Mouse (Mus musculus): ENCODE results near the gene Arhgap44. TPM values are rescaled to one million over a fixed set of nuclear protein-coding genes. Genes with fewer than 3 reads are reported as not detected.

Arhgap44 gene
- polyA plus RNA-seq, 1 experiment from 2014 or later = 7.2 TPM

GRCm38 (mm10) chr11:65022771-65023170 is 140.0 kb downstream of the Arhgap44 start:
- Histone ChIP-seq H3K27ac (ENCODE audit: low read depth, low read length) (no peak overlapping the region), H3K4me3 (ENCODE audit: low read length) (no peak overlapping the region), H3K4me2 (replicated peaks; ENCODE audit: low read depth, low read length) (no peak overlapping the region), H3K9me3 (ENCODE audit: control insufficient read depth, low read length) (no peaks in the 10 kb centered on the region), H3K4me1 (ENCODE audit: control insufficient read depth, insufficient read depth, low read length) (no peaks in the 10 kb centered on the region), H3K27me3 (ENCODE audit: control insufficient read depth, insufficient read depth, low read length) (no peaks in the 10 kb centered on the region), H3K9ac (ENCODE audit: low read depth, low read length) (no peak overlapping the region), H3K36me3 (ENCODE audit: control insufficient read depth, insufficient read depth, low read length) (0 out of 2 replicates have a peak, but pooled peaks cover 2% of the 10 kb centered on the region)
- 89% methylated on average over 11 of the region's 11 CpGs for WGBS
- no peak for ATAC-seq (ENCODE audit: low FRiP score, low TSS enrichment)

- Histone ChIP-seq H3K9ac (ENCODE audit: low read depth, low read length) (no peak overlapping the region), H3K4me1 (ENCODE audit: control insufficient read depth, insufficient read depth, low read length) (no peaks in the 10 kb centered on the region), H3K27me3 (ENCODE audit: control insufficient read depth, insufficient read depth, low read length) (no peaks in the 10 kb centered on the region), H3K9me3 (ENCODE audit: control insufficient read depth, low read length) (no peaks in the 10 kb centered on the region), H3K36me3 (ENCODE audit: control insufficient read depth, insufficient read depth, low read length) (0 out of 2 replicates have a peak, but pooled peaks cover 2% of the 10 kb centered on the region), H3K4me3 (ENCODE audit: low read length) (no peak overlapping the region), H3K27ac (ENCODE audit: low read depth, low read length) (no peak overlapping the region), H3K4me2 (replicated peaks; ENCODE audit: low read depth, low read length) (no peak overlapping the region)
- WGBS = 95% methylated on average over 4 of the region's 4 CpGs
- ATAC-seq (ENCODE audit: low FRiP score, low TSS enrichment) = no peak
These were observed 142.0 kb downstream of the Arhgap44 start for GRCm38 (mm10) chr11:65020744-65021143.

DNA sequence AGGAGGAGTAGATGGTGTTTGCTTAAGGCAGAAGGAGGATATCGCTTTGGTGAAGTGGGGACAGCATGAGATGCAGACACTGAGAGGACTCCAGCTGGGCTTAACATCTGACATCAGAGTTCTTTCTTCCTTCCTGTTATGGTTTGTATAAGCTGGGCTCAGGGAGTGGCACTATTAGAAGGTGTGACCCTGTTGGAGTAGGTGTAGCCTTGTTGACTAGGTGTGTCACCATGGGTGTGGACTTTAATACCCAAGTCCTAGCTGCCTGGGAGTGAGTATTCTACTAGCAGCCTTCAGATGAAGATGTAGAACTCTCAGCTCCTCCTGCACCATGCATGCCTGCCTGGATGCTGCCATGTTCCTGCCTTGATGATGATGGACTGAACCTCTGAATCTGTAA is 146.0 kb downstream of the Arhgap44 start:
- WGBS = 86% methylated on average over 1 of the region's 1 CpGs
- Histone ChIP-seq H3K4me2 (replicated peaks; ENCODE audit: low read depth, low read length) (no peak overlapping the region), H3K4me3 (ENCODE audit: low read length) (no peak overlapping the region), H3K4me1 (ENCODE audit: control insufficient read depth, insufficient read depth, low read length) (no peaks in the 10 kb centered on the region), H3K9ac (ENCODE audit: low read depth, low read length) (no peak overlapping the region), H3K27ac (ENCODE audit: low read depth, low read length) (no peak overlapping the region), H3K27me3 (ENCODE audit: control insufficient read depth, insufficient read depth, low read length) (no peaks in the 10 kb centered on the region), H3K9me3 (ENCODE audit: control insufficient read depth, low read length) (no peaks in the 10 kb centered on the region), H3K36me3 (ENCODE audit: control insufficient read depth, insufficient read depth, low read length) (no peaks in the 10 kb centered on the region)
- ATAC-seq (ENCODE audit: low FRiP score, low TSS enrichment) = no peak

DNA sequence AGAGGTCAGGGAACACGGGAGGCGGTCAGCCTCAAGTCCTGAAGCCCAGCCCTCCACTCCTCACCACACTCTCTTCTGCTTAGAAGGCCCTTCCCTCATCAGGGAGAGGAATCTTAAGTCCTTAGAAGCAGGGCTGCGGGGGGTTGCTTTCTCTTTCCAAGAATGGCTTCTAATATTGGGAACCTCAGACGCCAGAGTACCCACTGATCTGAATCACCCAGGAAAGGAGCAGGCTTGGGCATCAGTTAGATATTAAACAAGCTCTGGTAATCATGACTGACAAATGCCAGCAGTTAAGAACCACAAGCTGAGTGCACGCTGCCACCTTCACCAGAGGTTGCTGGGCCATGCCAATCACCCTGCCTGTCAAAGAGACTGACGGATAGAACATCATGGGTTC is 148.9 kb downstream of the Arhgap44 start:
- no peaks in the 10 kb centered on the region for H3K36me3 ChIP-seq (ENCODE audit: control insufficient read depth, insufficient read depth, low read length)
- no peaks in the 10 kb centered on the region for H3K4me1 ChIP-seq (ENCODE audit: control insufficient read depth, insufficient read depth, low read length)
- H3K4me3 ChIP-seq (ENCODE audit: low read length) = no peak overlapping the region
- no peak overlapping the region for H3K27ac ChIP-seq (ENCODE audit: low read depth, low read length)
- H3K9ac ChIP-seq (ENCODE audit: low read depth, low read length) = no peak overlapping the region
- no peak overlapping the region for H3K4me2 ChIP-seq (replicated peaks; ENCODE audit: low read depth, low read length)
- H3K27me3 ChIP-seq (ENCODE audit: control insufficient read depth, insufficient read depth, low read length) = no peaks in the 10 kb centered on the region
- WGBS = 65% methylated on average over 6 of the region's 6 CpGs
- no peak for ATAC-seq (ENCODE audit: low FRiP score, low TSS enrichment)
- no peaks in the 10 kb centered on the region for H3K9me3 ChIP-seq (ENCODE audit: control insufficient read depth, low read length)

- H3K36me3 ChIP-seq (ENCODE audit: control insufficient read depth, insufficient read depth, low read length) = peaks cover 33% of the 10 kb centered on the region
- no peak overlapping the region for H3K4me2 ChIP-seq (replicated peaks; ENCODE audit: low read depth, low read length)
- H3K4me3 ChIP-seq (ENCODE audit: low read length) = no peak overlapping the region
- no peak for ATAC-seq (ENCODE audit: low FRiP score, low TSS enrichment)
- H3K9ac ChIP-seq (ENCODE audit: low read depth, low read length) = no peak overlapping the region
- 95% methylated on average over 4 of the region's 4 CpGs for WGBS
- H3K27me3 ChIP-seq (ENCODE audit: control insufficient read depth, insufficient read depth, low read length) = no peaks in the 10 kb centered on the region
- no peaks in the 10 kb centered on the region for H3K9me3 ChIP-seq (ENCODE audit: control insufficient read depth, low read length)
- no peaks in the 10 kb centered on the region for H3K4me1 ChIP-seq (ENCODE audit: control insufficient read depth, insufficient read depth, low read length)
- no peak overlapping the region for H3K27ac ChIP-seq (ENCODE audit: low read depth, low read length)
These were observed 156.7 kb downstream of the Arhgap44 start for GRCm38 (mm10) chr11:65006047-65006446.

- WGBS = 81% methylated on average over 3 of the region's 3 CpGs
- H3K4me1 ChIP-seq (ENCODE audit: control insufficient read depth, insufficient read depth, low read length) = no peaks in the 10 kb centered on the region
These were observed 157.9 kb downstream of the Arhgap44 start for GRCm38 (mm10) chr11:65004836-65005235.

DNA sequence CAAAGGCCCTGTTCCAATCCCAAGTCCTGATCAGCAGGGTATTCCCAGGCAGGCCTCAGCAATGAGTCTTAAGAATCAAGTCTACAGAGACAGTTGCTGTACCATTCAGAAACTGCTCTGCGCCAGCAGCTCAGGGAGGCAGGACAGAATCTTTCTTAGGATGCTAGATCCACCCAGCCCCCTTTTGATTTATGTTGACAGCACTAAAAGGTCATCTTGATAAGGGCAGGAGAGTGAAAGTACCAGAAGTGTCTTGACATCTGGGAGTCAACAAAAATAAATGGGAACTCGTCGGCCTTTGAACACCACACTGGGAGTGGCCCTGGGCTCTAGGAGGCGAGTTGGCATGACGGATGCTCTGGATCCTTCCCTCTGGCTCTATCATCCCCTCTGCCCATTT is 159.2 kb downstream of the Arhgap44 start:
- WGBS = 39% methylated on average over 5 of the region's 5 CpGs
- H3K36me3 ChIP-seq (ENCODE audit: control insufficient read depth, insufficient read depth, low read length) = peaks cover 56% of the 10 kb centered on the region

More at GRCm38 (mm10) chr11:65004836-65005235, 157.9 kb downstream of the Arhgap44 start:
- H3K4me3 ChIP-seq (ENCODE audit: low read length) = no peak overlapping the region
- no peaks in the 10 kb centered on the region for H3K27me3 ChIP-seq (ENCODE audit: control insufficient read depth, insufficient read depth, low read length)
- H3K27ac ChIP-seq (ENCODE audit: low read depth, low read length) = no peak overlapping the region
- H3K9ac ChIP-seq (ENCODE audit: low read depth, low read length) = no peak overlapping the region
- H3K4me2 ChIP-seq (replicated peaks; ENCODE audit: low read depth, low read length) = no peak overlapping the region
- H3K9me3 ChIP-seq (ENCODE audit: control insufficient read depth, low read length) = no peaks in the 10 kb centered on the region
- ATAC-seq (ENCODE audit: low FRiP score, low TSS enrichment) = no peak
- H3K36me3 ChIP-seq (ENCODE audit: control insufficient read depth, insufficient read depth, low read length) = peaks cover 44% of the 10 kb centered on the region

DNA sequence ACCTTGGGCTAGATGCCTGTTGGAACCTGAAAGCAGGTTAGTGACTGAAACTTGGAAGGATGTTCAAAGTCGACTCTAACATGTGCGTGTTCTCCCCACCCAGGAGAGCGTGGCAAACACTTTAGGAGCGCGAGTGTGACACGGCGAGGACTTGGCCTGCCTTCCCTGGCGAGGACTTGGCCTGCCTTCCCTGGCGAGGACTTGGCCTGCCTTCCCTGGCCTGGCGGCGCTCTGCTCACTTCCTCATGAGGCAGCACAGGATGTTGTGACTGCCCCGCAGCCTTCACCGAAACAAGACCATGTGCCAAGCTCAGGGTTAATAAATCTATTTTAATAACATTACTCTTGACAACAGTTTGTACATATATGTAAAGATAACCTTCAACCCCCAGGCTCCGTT is 161.0 kb downstream of the Arhgap44 start:
- Histone ChIP-seq H3K36me3 (ENCODE audit: control insufficient read depth, insufficient read depth, low read length) (peaks cover 75% of the 10 kb centered on the region), H3K9me3 (ENCODE audit: control insufficient read depth, low read length) (no peaks in the 10 kb centered on the region), H3K9ac (ENCODE audit: low read depth, low read length) (no peak overlapping the region), H3K4me2 (replicated peaks; ENCODE audit: low read depth, low read length) (no peak overlapping the region), H3K4me1 (ENCODE audit: control insufficient read depth, insufficient read depth, low read length) (no peaks in the 10 kb centered on the region), H3K27ac (ENCODE audit: low read depth, low read length) (no peak overlapping the region), H3K4me3 (ENCODE audit: low read length) (no peak overlapping the region), H3K27me3 (ENCODE audit: control insufficient read depth, insufficient read depth, low read length) (no peaks in the 10 kb centered on the region)
- ATAC-seq (ENCODE audit: low FRiP score, low TSS enrichment) = no peak
- WGBS = 90% methylated on average over 14 of the region's 14 CpGs

More for the DNA sequence above, 159.2 kb downstream of the Arhgap44 start:
- H3K4me2 ChIP-seq (replicated peaks; ENCODE audit: low read depth, low read length) = no peak overlapping the region
- ATAC-seq (ENCODE audit: low FRiP score, low TSS enrichment) = no peak
- H3K27me3 ChIP-seq (ENCODE audit: control insufficient read depth, insufficient read depth, low read length) = no peaks in the 10 kb centered on the region
- H3K27ac ChIP-seq (ENCODE audit: low read depth, low read length) = no peak overlapping the region
- H3K9me3 ChIP-seq (ENCODE audit: control insufficient read depth, low read length) = no peaks in the 10 kb centered on the region
- H3K4me3 ChIP-seq (ENCODE audit: low read length) = no peak overlapping the region
- H3K4me1 ChIP-seq (ENCODE audit: control insufficient read depth, insufficient read depth, low read length) = no peaks in the 10 kb centered on the region
- H3K9ac ChIP-seq (ENCODE audit: low read depth, low read length) = no peak overlapping the region

GRCm38 (mm10) chr11:64999685-65000084 is 163.1 kb downstream of the Arhgap44 start:
- Histone ChIP-seq H3K9me3 (ENCODE audit: control insufficient read depth, low read length) (no peaks in the 10 kb centered on the region), H3K4me3 (ENCODE audit: low read length) (no peak overlapping the region), H3K27me3 (ENCODE audit: control insufficient read depth, insufficient read depth, low read length) (no peaks in the 10 kb centered on the region), H3K4me1 (ENCODE audit: control insufficient read depth, insufficient read depth, low read length) (no peaks in the 10 kb centered on the region), H3K36me3 (ENCODE audit: control insufficient read depth, insufficient read depth, low read length) (peaks cover 84% of the 10 kb centered on the region), H3K27ac (ENCODE audit: low read depth, low read length) (no peak overlapping the region), H3K4me2 (replicated peaks; ENCODE audit: low read depth, low read length) (no peak overlapping the region), H3K9ac (ENCODE audit: low read depth, low read length) (no peak overlapping the region)
- no peak for ATAC-seq (ENCODE audit: low FRiP score, low TSS enrichment)
- 94% methylated on average over 5 of the region's 5 CpGs for WGBS
